Mouse (Mus musculus): ENCODE measurements around the gene RPS10-NUDT3.
"Not testable (repeated sequence)": the region's sequence is repeated elsewhere in the genome, so short reads cannot be mapped to it uniquely, and the experiment has no call there.

RPS10-NUDT3 gene

DNA sequence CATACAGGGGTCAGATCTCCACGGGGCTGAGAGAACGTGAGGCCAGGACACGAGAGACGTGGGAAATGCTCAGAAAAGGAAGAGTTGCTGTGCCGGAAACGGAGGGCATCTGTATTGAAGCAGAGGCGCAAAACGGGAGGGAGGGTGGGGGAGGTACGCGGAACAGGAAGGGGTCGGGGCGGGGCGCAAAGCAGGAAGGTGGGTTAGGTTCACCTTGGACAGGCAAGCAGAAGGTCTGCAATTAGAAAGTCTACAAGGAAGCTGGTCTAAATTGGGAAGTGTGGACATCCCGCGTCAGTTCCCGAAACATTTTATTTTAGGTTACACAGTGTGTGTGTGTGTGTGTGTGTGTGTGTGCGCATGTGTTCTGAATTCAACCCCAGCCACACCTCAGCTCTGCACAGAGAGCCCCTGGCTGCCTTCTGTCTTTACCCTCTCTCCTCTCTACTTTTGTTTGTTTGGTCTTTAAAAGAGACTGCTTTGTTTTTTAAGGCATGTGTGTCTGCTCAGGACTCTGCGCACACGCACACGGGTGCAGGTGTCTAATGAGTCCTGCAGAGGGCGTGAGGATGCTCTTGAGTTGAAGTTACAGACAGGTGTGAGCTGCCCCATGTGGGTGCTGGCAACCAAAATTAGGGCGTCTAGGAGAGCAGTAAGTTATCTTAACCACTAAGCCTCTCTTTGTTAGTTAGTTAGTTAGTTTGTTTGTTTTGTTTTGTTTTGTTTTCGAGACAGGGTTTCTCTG lies 17.2 kb upstream of the RPS10-NUDT3 start:
- H3K36me3 ChIP-seq (ENCODE audit: control insufficient read depth, insufficient read depth, low read length, poor library complexity, severe bottlenecking), result no peaks in the 10 kb centered on the region
- no peaks in the 10 kb centered on the region for H3K27me3 ChIP-seq (ENCODE audit: control insufficient read depth, insufficient read depth, low read length, poor library complexity, severe bottlenecking)
- peak; percentile 41 for DNase-seq (ENCODE audit: low read depth, low spot score)

- Histone ChIP-seq H3K36me3 (ENCODE audit: control insufficient read depth, insufficient read depth, low read length, poor library complexity, severe bottlenecking) (no peaks in the 10 kb centered on the region), H3K27me3 (ENCODE audit: control insufficient read depth, insufficient read depth, low read length, poor library complexity, severe bottlenecking) (no peaks in the 10 kb centered on the region)
- no peak for DNase-seq (ENCODE audit: low read depth, low spot score)
These were observed 15.6 kb upstream of the RPS10-NUDT3 start for GRCm38 (mm10) chr17:27650586-27650985.

- no peaks in the 10 kb centered on the region for H3K27me3 ChIP-seq (ENCODE audit: control insufficient read depth, insufficient read depth, low read length, poor library complexity, severe bottlenecking)
- peak; percentile 90 for DNase-seq (ENCODE audit: low read depth, low spot score)
These were observed 15.1 kb upstream of the RPS10-NUDT3 start for GRCm38 (mm10) chr17:27650160-27650559.

GRCm38 (mm10) chr17:27645807-27646206 lies 10.8 kb upstream of the RPS10-NUDT3 start:
- H3K27me3 ChIP-seq (ENCODE audit: control insufficient read depth, insufficient read depth, low read length, poor library complexity, severe bottlenecking), result no peaks in the 10 kb centered on the region
- DNase-seq (ENCODE audit: low read depth, low spot score), result no peak
- no peaks in the 10 kb centered on the region for H3K36me3 ChIP-seq (ENCODE audit: control insufficient read depth, insufficient read depth, low read length, poor library complexity, severe bottlenecking)

More at GRCm38 (mm10) chr17:27650160-27650559, 15.1 kb upstream of the RPS10-NUDT3 start:
- H3K36me3 ChIP-seq (ENCODE audit: control insufficient read depth, insufficient read depth, low read length, poor library complexity, severe bottlenecking), result no peaks in the 10 kb centered on the region

GRCm38 (mm10) chr17:27644572-27644971 lies 9.6 kb upstream of the RPS10-NUDT3 start:
- H3K36me3 ChIP-seq (ENCODE audit: control insufficient read depth, insufficient read depth, low read length, poor library complexity, severe bottlenecking), result no peaks in the 10 kb centered on the region
- peak; percentile 34 for DNase-seq (ENCODE audit: low read depth, low spot score)
- no peaks in the 10 kb centered on the region for H3K27me3 ChIP-seq (ENCODE audit: control insufficient read depth, insufficient read depth, low read length, poor library complexity, severe bottlenecking)

DNA sequence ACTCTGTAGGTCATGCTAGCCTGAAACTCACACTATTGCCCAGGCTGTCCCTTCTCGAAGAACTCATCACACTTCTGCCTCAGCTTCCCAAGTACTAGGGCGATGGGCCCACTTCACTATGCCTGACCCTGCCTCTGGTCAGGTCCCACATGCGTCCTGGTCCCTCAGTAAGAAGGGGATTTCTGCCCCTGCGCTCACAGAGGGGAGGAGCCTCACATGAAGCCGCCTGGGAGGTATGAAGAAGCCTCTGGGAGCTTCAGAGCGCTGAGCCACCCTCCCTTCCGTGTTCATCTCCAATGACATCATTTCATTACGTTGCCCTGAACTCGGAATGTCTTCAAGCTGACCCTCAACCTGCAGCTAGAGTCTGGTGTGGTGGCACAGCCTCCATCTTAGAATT lies 8.7 kb upstream of the RPS10-NUDT3 start:
- Histone ChIP-seq H3K27me3 (ENCODE audit: control insufficient read depth, insufficient read depth, low read length, poor library complexity, severe bottlenecking) (no peaks in the 10 kb centered on the region), H3K36me3 (ENCODE audit: control insufficient read depth, insufficient read depth, low read length, poor library complexity, severe bottlenecking) (no peaks in the 10 kb centered on the region)
- DNase-seq (ENCODE audit: low read depth, low spot score), result no peak

GRCm38 (mm10) chr17:27643101-27643500 lies 8.1 kb upstream of the RPS10-NUDT3 start:
- no peaks in the 10 kb centered on the region for H3K27me3 ChIP-seq (ENCODE audit: control insufficient read depth, insufficient read depth, low read length, poor library complexity, severe bottlenecking)
- DNase-seq (ENCODE audit: low read depth, low spot score), result no peak
- no peaks in the 10 kb centered on the region for H3K36me3 ChIP-seq (ENCODE audit: control insufficient read depth, insufficient read depth, low read length, poor library complexity, severe bottlenecking)

DNA sequence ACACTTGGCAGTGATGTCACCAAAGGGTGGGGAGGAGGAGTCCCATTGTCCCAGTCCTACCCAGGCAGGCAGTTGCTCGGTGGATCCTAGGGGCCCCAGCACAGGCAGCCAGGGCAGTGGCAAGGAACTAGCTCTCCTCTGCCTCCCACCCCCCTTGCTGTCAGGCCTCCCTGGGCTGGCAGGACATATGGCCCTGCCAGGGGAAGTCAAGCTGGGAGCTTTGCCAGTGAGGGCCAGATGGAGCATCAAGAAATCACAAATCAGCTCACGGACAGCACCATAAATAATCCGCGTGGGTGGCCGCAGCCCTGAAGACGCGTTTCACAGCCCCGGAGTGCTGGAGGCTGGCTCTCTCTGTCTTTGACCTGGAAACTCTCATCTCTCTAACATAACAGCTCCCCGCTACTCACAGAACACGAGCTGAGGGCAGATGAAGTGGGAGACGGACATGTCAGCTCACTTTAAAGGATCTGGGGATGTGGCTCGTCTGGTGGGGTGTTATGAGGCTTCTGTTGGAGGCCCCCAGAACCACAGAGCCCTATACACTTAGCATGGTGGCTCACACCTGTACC lies 7.6 kb upstream of the RPS10-NUDT3 start:
- DNase-seq (ENCODE audit: low read depth, low spot score), result no peak
- Histone ChIP-seq H3K27me3 (ENCODE audit: control insufficient read depth, insufficient read depth, low read length, poor library complexity, severe bottlenecking) (no peaks in the 10 kb centered on the region), H3K36me3 (ENCODE audit: control insufficient read depth, insufficient read depth, low read length, poor library complexity, severe bottlenecking) (no peaks in the 10 kb centered on the region)

- DNase-seq (ENCODE audit: low read depth, low spot score), result peak; percentile 41
These were observed 4.8 kb upstream of the RPS10-NUDT3 start for GRCm38 (mm10) chr17:27639851-27640250.

DNA sequence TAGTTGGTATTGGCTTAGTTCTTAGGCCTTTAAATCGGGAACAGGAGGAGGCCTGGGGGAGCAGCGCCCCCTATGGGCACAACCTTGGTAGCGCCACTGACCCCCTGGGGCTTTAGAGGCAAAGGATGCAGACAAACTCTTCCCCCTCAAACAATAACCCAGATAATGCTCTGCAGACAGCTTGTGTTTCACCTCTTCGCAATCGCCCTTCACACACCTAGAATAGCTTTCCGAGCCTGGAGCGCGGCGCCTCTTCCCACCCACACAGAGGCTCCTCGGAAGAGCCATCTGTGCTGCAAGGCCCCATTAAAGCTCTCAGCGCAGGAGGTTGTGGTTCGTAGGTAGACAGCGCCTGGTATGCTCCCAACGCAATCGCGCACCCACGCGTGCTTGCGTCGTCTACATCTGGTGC lies 3.9 kb upstream of the RPS10-NUDT3 start:
- Histone ChIP-seq H3K36me3 (ENCODE audit: control insufficient read depth, insufficient read depth, low read length, poor library complexity, severe bottlenecking) (no peaks in the 10 kb centered on the region), H3K27me3 (ENCODE audit: control insufficient read depth, insufficient read depth, low read length, poor library complexity, severe bottlenecking) (no peaks in the 10 kb centered on the region)
- peak; percentile 64 for DNase-seq (ENCODE audit: low read depth, low spot score)

More at GRCm38 (mm10) chr17:27639851-27640250, 4.8 kb upstream of the RPS10-NUDT3 start:
- H3K36me3 ChIP-seq (ENCODE audit: control insufficient read depth, insufficient read depth, low read length, poor library complexity, severe bottlenecking); H3K27me3 ChIP-seq (ENCODE audit: control insufficient read depth, insufficient read depth, low read length, poor library complexity, severe bottlenecking): not testable (repeated sequence)

DNA sequence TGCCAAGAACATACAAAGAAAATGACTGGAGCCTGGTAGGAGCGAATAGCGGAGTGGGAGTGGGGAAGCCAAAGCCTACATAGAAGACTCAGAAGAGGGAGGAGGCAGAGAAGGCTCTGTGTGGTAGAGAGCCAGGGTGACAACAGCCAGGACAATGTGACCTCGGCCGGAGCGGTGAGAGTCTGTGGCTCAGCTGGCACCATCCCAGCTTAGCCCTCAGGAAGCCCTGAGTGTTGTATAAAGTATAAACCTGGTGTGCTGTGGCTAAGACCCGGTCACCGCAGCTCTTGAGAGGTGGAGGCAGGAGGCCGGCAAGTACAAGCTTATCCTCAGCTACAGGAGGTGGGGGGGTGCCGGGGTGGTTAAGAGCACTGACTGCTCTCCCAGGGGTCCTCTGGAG lies 2.3 kb upstream of the RPS10-NUDT3 start:
- H3K36me3 ChIP-seq (ENCODE audit: control insufficient read depth, insufficient read depth, low read length, poor library complexity, severe bottlenecking), result peaks cover 2% of the 10 kb centered on the region
- no peaks in the 10 kb centered on the region for H3K27me3 ChIP-seq (ENCODE audit: control insufficient read depth, insufficient read depth, low read length, poor library complexity, severe bottlenecking)
- no peak for DNase-seq (ENCODE audit: low read depth, low spot score)

DNA sequence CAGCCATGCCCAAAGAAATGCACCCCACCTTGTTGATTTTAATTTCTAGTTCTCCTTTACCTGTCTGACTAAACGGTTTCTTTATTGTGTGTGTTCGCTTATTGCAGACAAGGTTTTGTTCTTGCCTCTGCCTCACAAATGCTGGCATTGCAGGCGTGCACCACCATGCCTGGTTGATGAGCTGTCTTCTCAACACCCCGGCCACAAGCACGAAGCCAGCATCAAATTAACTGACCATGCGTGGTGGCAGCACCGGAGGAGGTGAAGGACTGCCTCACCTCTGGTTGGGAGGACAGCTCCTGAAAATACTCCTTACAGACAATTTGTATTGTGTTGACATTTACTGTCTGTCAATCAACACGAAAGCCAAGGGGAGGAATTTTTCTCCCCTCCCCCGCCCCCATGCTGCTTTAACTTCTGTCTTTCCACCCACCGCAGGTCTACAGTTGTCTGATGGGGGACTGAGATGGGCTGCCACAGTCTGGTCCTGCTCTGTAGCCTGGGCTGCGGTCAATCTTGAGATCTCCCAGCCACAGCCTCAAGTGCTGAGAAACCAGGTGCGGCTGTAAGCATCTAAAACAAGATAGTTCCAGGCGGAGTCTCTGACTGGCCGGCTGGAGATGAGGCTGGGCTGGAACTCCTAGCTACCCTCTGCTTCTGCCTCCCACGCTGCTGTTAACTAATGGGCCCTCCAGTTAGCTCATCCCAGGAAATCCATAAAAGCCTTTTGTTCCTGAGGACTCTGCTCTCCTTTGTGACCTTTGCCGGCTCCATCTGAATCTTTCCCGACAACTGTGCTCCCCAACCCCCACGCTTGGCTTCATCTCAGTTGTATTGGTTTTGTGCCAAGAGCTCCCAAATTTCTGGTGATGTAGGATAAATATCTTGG lies 1.4 kb upstream of the RPS10-NUDT3 start, which contains the start of gene Rps10:
Gene Rps10, minus strand, starts transcription at position 538 of the 889 bp plus-strand sequence.
- DNase-seq (ENCODE audit: low read depth, low spot score), result no peak
- Histone ChIP-seq H3K36me3 (ENCODE audit: control insufficient read depth, insufficient read depth, low read length, poor library complexity, severe bottlenecking) (peaks cover 6% of the 10 kb centered on the region), H3K27me3 (ENCODE audit: control insufficient read depth, insufficient read depth, low read length, poor library complexity, severe bottlenecking) (no peaks in the 10 kb centered on the region)

GRCm38 (mm10) chr17:27635575-27635903 lies 517 bp upstream of the RPS10-NUDT3 start:
- H3K36me3 ChIP-seq (ENCODE audit: control insufficient read depth, insufficient read depth, low read length, poor library complexity, severe bottlenecking); H3K27me3 ChIP-seq (ENCODE audit: control insufficient read depth, insufficient read depth, low read length, poor library complexity, severe bottlenecking); DNase-seq (ENCODE audit: low read depth, low spot score): not testable (repeated sequence)

GRCm38 (mm10) chr17:27629249-27630020 lies 5.6 kb downstream of the RPS10-NUDT3 start:
- H3K36me3 ChIP-seq (ENCODE audit: control insufficient read depth, insufficient read depth, low read length, poor library complexity, severe bottlenecking), result peaks cover 7% of the 10 kb centered on the region
- H3K27me3 ChIP-seq (ENCODE audit: control insufficient read depth, insufficient read depth, low read length, poor library complexity, severe bottlenecking), result no peaks in the 10 kb centered on the region
- peak; percentile 88 for DNase-seq (ENCODE audit: low read depth, low spot score)

Measured in splenic B cell, adult 2 months (primary cell).